Mouse (Mus musculus): ENCODE results near the gene Gm28048.

- TF ChIP-seq POLR2A (IDR thresholded peaks at IDR 0.05; ENCODE audit: borderline replicate concordance, extremely low read depth, low read depth, low read length), result no peak
- no peak for TF ChIP-seq CTCF (IDR thresholded peaks at IDR 0.05; ENCODE audit: insufficient read depth, low read length)
Measured at GRCm38 (mm10) chr11:22831916-22832315, 150.0 kb downstream of the Gm28048 start.

Measured in lung, adult 2 months (tissue).